Mouse (Mus musculus) stomach, postnatal 0 days (tissue): ENCODE measurements at regions not wholly inside any gene's neighbourhood (a gene's known extent, or its start where the extent isn't known, plus 50 kb on each side); places are given as distances from the start of the nearest gene placed in this dataset.

Experiments used
- ATAC-seq: fragments of 200-750 bp; cut with Nextera tagmentation; 2 replicates; pipeline ENCODE4 v1.8.0; 2017; ENCODE audit not compliant: low FRiP score, low TSS enrichment
- DNase-seq: peaks from one replicate; pipeline ENCODE4 v3.0.0-alpha.2; 2016; ENCODE audit warnings: low spot score
- H3K27ac ChIP-seq: fragments of 300-500 bp; sonication (generic); replicated peaks from 2 replicates; pipeline ENCODE4 v1.5.1; 2014; ENCODE audit warnings: mild to moderate bottlenecking, control low read depth
- H3K27me3 ChIP-seq: fragments of 300-500 bp; sonication (generic); 2 replicates; pipeline ENCODE4 v1.6.1; 2014; ENCODE audit warnings: low read length; ENCODE audit not compliant: control insufficient read depth, insufficient read depth
- H3K36me3 ChIP-seq: fragments of 300-500 bp; sonication (generic); 2 replicates; pipeline ENCODE4 v1.6.1; 2014; ENCODE audit warnings: low read length, mixed read lengths; ENCODE audit not compliant: control insufficient read depth, insufficient read depth
- H3K4me1 ChIP-seq: fragments of 300-500 bp; sonication (generic); replicated peaks from 2 replicates; pipeline ENCODE4 v1.6.1; 2014; ENCODE audit warnings: antibody characterized with exemption; ENCODE audit not compliant: control insufficient read depth, insufficient read depth
- H3K4me2 ChIP-seq: fragments of 300-500 bp; sonication (generic); replicated peaks from 2 replicates; pipeline ENCODE4 v1.6.1; 2014; ENCODE audit warnings: low read depth, mild to moderate bottlenecking, control low read depth, moderate library complexity
- H3K4me3 ChIP-seq: fragments of 300-500 bp; sonication (generic); 2 replicates; pipeline ENCODE4 v1.5.1; 2014; ENCODE audit warnings: low read depth, low read length, control low read depth
- H3K9ac ChIP-seq: fragments of 300-500 bp; sonication (generic); 2 replicates; pipeline ENCODE4 v1.6.1; 2014; ENCODE audit warnings: mild to moderate bottlenecking, low read length, control low read depth, mixed read lengths
- H3K9me3 ChIP-seq: fragments of 300-500 bp; sonication (generic); 2 replicates; pipeline ENCODE4 v1.6.1; 2016; ENCODE audit warnings: low read length; ENCODE audit not compliant: control insufficient read depth
- CTCF ChIP-seq: IDR thresholded peaks from 2 replicates; pipeline ENCODE4 v1.5.1; 2016; ENCODE audit warnings: antibody characterized with exemption, low read depth, mild to moderate bottlenecking, moderate library complexity
- EP300 ChIP-seq: optimal IDR thresholded peaks from 2 replicates; pipeline ENCODE3; 2016; ENCODE audit warnings: antibody characterized with exemption
- WGBS: fragments of 180-500 bp; shearing (Covaris S2); extraction: QIAGEN DNeasy Blood & Tissue Kit; methylation state at CpG from one replicate; pipeline ENCODE4 v1.1.7; 2014; 5-methylcytosine and 5-hydroxymethylcytosine counted together

- no peaks in the 10 kb centered on the region for H3K27me3 ChIP-seq
- no peak for DNase-seq
- H3K4me2 ChIP-seq = no peak overlapping the region
- H3K36me3 ChIP-seq = no peaks in the 10 kb centered on the region
- 54% methylated on average over 11 of the region's 11 CpGs for whole genome bisulfite sequencing
- H3K27ac ChIP-seq = no peak overlapping the region
- H3K4me3 ChIP-seq = no peak overlapping the region
- ATAC-seq = no peak
- H3K9ac ChIP-seq = no peak overlapping the region
- no peak for TF ChIP-seq EP300
- TF ChIP-seq CTCF = no peak
- no peaks in the 10 kb centered on the region for H3K4me1 ChIP-seq
- H3K9me3 ChIP-seq = no peaks in the 10 kb centered on the region
Measured at GRCm38 (mm10) chr14:80369448-80370153, 385.7 kb downstream of the Olfm4 start.

- Histone ChIP-seq H3K9me3 (no peaks in the 10 kb centered on the region), H3K4me1 (no peaks in the 10 kb centered on the region), H3K27me3 (no peaks in the 10 kb centered on the region), H3K4me3 (no peak overlapping the region), H3K9ac (no peak overlapping the region), H3K36me3 (no peaks in the 10 kb centered on the region), H3K4me2 (no peak overlapping the region), H3K27ac (no peak overlapping the region)
- ATAC-seq (no peak), DNase-seq (no peak)
- 45% methylated on average over 1 of the region's 1 CpGs for WGBS
- no peak for TF ChIP-seq EP300
- no peak for TF ChIP-seq CTCF
Measured at GRCm38 (mm10) chr14:80374290-80374689, 390.4 kb downstream of the Olfm4 start.

GRCm38 (mm10) chr14:80377064-80377463 is 393.2 kb downstream of the Olfm4 start:
- H3K36me3 ChIP-seq = no peaks in the 10 kb centered on the region
- H3K27ac ChIP-seq = no peak overlapping the region
- WGBS = 41% methylated on average over 1 of the region's 1 CpGs
- TF ChIP-seq EP300 (no peak), CTCF (no peak)
- DNase-seq (no peak), ATAC-seq (no peak)
- H3K9me3 ChIP-seq = no peaks in the 10 kb centered on the region
- H3K9ac ChIP-seq = no peak overlapping the region
- no peak overlapping the region for H3K4me3 ChIP-seq
- no peaks in the 10 kb centered on the region for H3K4me1 ChIP-seq
- no peaks in the 10 kb centered on the region for H3K27me3 ChIP-seq
- H3K4me2 ChIP-seq = no peak overlapping the region

- DNase-seq (no peak), ATAC-seq (no peak)
- WGBS = 84% methylated on average over 2 of the region's 2 CpGs
- Histone ChIP-seq H3K4me2 (no peak overlapping the region), H3K27ac (no peak overlapping the region), H3K36me3 (no peaks in the 10 kb centered on the region), H3K4me1 (no peaks in the 10 kb centered on the region), H3K9ac (no peak overlapping the region), H3K9me3 (no peaks in the 10 kb centered on the region), H3K27me3 (no peaks in the 10 kb centered on the region), H3K4me3 (no peak overlapping the region)
- no peak for TF ChIP-seq CTCF
Measured at GRCm38 (mm10) chr14:80391418-80391817, 407.5 kb downstream of the Olfm4 start.

- Histone ChIP-seq H3K4me3 (no peak overlapping the region), H3K27ac (no peak overlapping the region), H3K4me2 (no peak overlapping the region), H3K27me3 (no peaks in the 10 kb centered on the region), H3K4me1 (no peaks in the 10 kb centered on the region), H3K36me3 (no peaks in the 10 kb centered on the region), H3K9ac (no peak overlapping the region), H3K9me3 (no peaks in the 10 kb centered on the region)
- DNase-seq = no peak
- no peak for TF ChIP-seq CTCF
- no peak for TF ChIP-seq EP300
- WGBS = 86% methylated on average over 2 of the region's 2 CpGs
- no peak for ATAC-seq
Measured at GRCm38 (mm10) chr14:80408317-80408716, 424.4 kb downstream of the Olfm4 start.

GRCm38 (mm10) chr14:80418810-80419325 is 435.0 kb downstream of the Olfm4 start:
- Histone ChIP-seq H3K27me3 (no peaks in the 10 kb centered on the region), H3K9ac (no peak overlapping the region), H3K4me1 (no peaks in the 10 kb centered on the region), H3K9me3 (no peaks in the 10 kb centered on the region), H3K27ac (no peak overlapping the region), H3K4me2 (no peak overlapping the region), H3K36me3 (no peaks in the 10 kb centered on the region), H3K4me3 (no peak overlapping the region)
- 92% methylated on average over 3 of the region's 3 CpGs for WGBS
- ATAC-seq (no peak), DNase-seq (no peak)
- TF ChIP-seq CTCF = no peak
- TF ChIP-seq EP300 = no peak
